Mouse (Mus musculus) brain, embryonic 14.5 days (tissue): Measurements from ENCODE around the gene Sh3bp5.

Experiments
- CTCF ChIP-seq: fragments of 200-500 bp; IDR thresholded peaks from 2 replicates; pipeline ENCODE4 v1.5.1; 2012; ENCODE audit warnings: inconsistent platforms, mild to moderate bottlenecking, moderate library complexity, borderline replicate concordance; ENCODE audit not compliant: insufficient read depth, insufficient read length; ENCODE audit errors: extremely low read depth
- POLR2A ChIP-seq: fragments of 200-500 bp; IDR thresholded peaks from 2 replicates; pipeline ENCODE4 v1.6.1; 2012; ENCODE audit warnings: mild to moderate bottlenecking, inconsistent platforms, borderline replicate concordance; ENCODE audit not compliant: poor library complexity, insufficient read depth, insufficient read length, severe bottlenecking; ENCODE audit errors: extremely low read depth

GRCm38 (mm10) chr14:31384366-31385323, 51.2 kb downstream of the Sh3bp5 start:
- no peak for TF ChIP-seq POLR2A
- no peak for TF ChIP-seq CTCF
